Mouse (Mus musculus): ENCODE data around the gene Smoc1.

GRCm38 (mm10) chr12:81061831-81062361 is 35.3 kb downstream of the Smoc1 start:
- TF ChIP-seq CTCF (IDR thresholded peaks at IDR 0.05; ENCODE audit: control insufficient read depth, insufficient read depth, insufficient replicate concordance, low read depth, low read length) (no peak), POLR2A (IDR thresholded peaks at IDR 0.05; ENCODE audit: control insufficient read depth, low read depth, low read length) (no peak)

Data from testis, adult 2 months (tissue).